Mouse (Mus musculus) myocyte (in vitro differentiated cells): ENCODE measurements at regions not wholly inside any gene's neighbourhood (a gene's known extent, or its start where the extent isn't known, plus 50 kb on each side); places are given as distances from the start of the nearest gene placed in this dataset.

ENCODE experiments used
- E2F4 ChIP-seq: IDR thresholded peaks from one replicate; pipeline ENCODE4 v1.6.1; 2011; ENCODE audit warnings: mild to moderate bottlenecking, control low read depth, moderate library complexity; ENCODE audit not compliant: insufficient read depth
- MAX ChIP-seq: IDR thresholded peaks from one replicate; pipeline ENCODE4 v1.6.1; 2011; ENCODE audit warnings: low read depth, mild to moderate bottlenecking, control low read depth
- MYOD1 ChIP-seq, 3 experiments: IDR thresholded peaks; one replicate each; pipeline ENCODE4 v1.6.1; 2011; ENCODE audit warnings: control low read depth in 2 of 3, low read depth in 2 of 3, mild to moderate bottlenecking in 2 of 3, moderate library complexity in 1 of 3; ENCODE audit not compliant: insufficient read length in 2 of 3, control insufficient read depth in 1 of 3
- MYOG ChIP-seq, 3 experiments: IDR thresholded peaks; one replicate each; pipeline ENCODE4 v1.6.1; 2011; ENCODE audit warnings: control low read depth in 2 of 3, low read depth in 2 of 3, mild to moderate bottlenecking in 2 of 3; ENCODE audit not compliant: insufficient read length in 2 of 3, control insufficient read depth in 1 of 3, insufficient read depth in 1 of 3
- POLR2A ChIP-seq: IDR thresholded peaks from one replicate; pipeline ENCODE4 v1.6.1; 2011; ENCODE audit warnings: low read depth, mild to moderate bottlenecking, control low read depth, moderate library complexity; ENCODE audit not compliant: insufficient read length
- POLR2AphosphoS2 ChIP-seq: IDR thresholded peaks from one replicate; pipeline ENCODE4 v1.6.1; 2011; ENCODE audit warnings: low read depth, control low read depth; ENCODE audit not compliant: insufficient read length
- TCF12 ChIP-seq: IDR thresholded peaks from one replicate; pipeline ENCODE4 v1.6.1; 2011; ENCODE audit warnings: mild to moderate bottlenecking, control low read depth; ENCODE audit not compliant: poor library complexity, insufficient read depth, severe bottlenecking
- USF1 ChIP-seq: IDR thresholded peaks from one replicate; pipeline ENCODE4 v1.6.1; 2011; ENCODE audit warnings: low read depth, mild to moderate bottlenecking, control low read depth, moderate library complexity

GRCm38 (mm10) chr14:80269179-80269951 is 285.5 kb downstream of the Olfm4 start:
- TF ChIP-seq TCF12 (no peak), MYOG (IDR thresholded peaks at IDR 0.05; ENCODE audit: control insufficient read depth in 1 of 3, insufficient read depth in 1 of 3, insufficient read length in 2 of 3, low read depth in 2 of 3) (no peak), POLR2AphosphoS2 (no peak), POLR2A (no peak), E2F4 (no peak), MYOD1 (IDR thresholded peaks at IDR 0.05; ENCODE audit: control insufficient read depth in 1 of 3, insufficient read length in 2 of 3, low read depth in 2 of 3) (no peak), MAX (no peak), USF1 (no peak)
